ENCODE assay signal across 9 mouse cellular contexts in the genomic region with DNA sequence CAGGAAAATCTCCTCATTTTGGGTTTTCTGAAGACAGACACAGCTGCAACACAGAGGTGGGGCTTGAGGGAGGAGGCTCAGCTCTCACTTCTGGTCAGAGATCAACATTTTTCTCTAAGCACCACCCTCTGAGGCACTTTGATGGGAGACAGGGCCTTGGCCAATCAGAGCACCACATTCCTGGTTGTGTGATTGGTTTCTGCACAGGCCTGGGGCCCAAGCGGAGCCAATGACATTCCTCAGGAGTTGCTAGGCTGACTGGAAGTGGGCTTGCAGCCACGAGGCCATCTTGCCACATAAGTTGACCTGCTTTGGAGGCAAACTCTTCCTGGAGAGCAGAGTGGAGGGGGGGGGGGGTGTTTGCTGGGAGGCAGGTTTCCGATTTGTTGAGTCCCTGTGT. TPM values are rescaled to one million over a fixed set of nuclear protein-coding genes. Genes with fewer than 3 reads are reported as not detected.
A peak's percentile ranks its signal among the peaks of the same experiment; 100 is the strongest.
DNase-seq lines count a peak whose midpoint lies in the region; ATAC-seq and TF ChIP-seq lines count a peak whose summit lies in the region.
"Had no signal": no experiment of that assay in that cellular context is flagged by ENCODE, and none has a peak within 500 bp of the region (broad histone marks: within the 10 kb centered on the region; RNA-seq: fewer than 3 reads in every experiment).

No protein-coding gene starts in this region.

- no peaks in the 10 kb centered on the region for H3K36me3 ChIP-seq in heart, postnatal 0 days (replicated peaks; ENCODE audit: control insufficient read depth, insufficient read depth, low read length)
- H3K36me3 ChIP-seq: midbrain, embryonic 12.5 days had no signal

- no peak for TF ChIP-seq CTCF in heart, postnatal 0 days (IDR thresholded peaks at IDR 0.05; ENCODE audit: low read depth)

- H3K27me3 ChIP-seq in heart, postnatal 0 days (ENCODE audit: control insufficient read depth, insufficient read depth, low read length) = no peaks in the 10 kb centered on the region

- H3K4me3 ChIP-seq in heart, postnatal 0 days (ENCODE audit: low read depth, low read length) = no peak overlapping the region
- H3K4me3 ChIP-seq: midbrain, embryonic 12.5 days had no signal

- no peak for ATAC-seq in heart, postnatal 0 days (ENCODE audit: insufficient read depth, low read depth)
- ATAC-seq in megakaryocyte progenitor cell, adult 5-6 weeks (replicated peaks; ENCODE audit: poor library complexity) = no peak

- peaks cover 7% of the 10 kb centered on the region; the same call in 1 of the 2 replicates for H3K4me1 ChIP-seq in heart, postnatal 0 days (ENCODE audit: control insufficient read depth, insufficient read depth)

- H3K9me3 ChIP-seq in heart, postnatal 0 days (replicated peaks; ENCODE audit: control insufficient read depth, low read length) = no peaks in the 10 kb centered on the region
- H3K9me3 ChIP-seq: midbrain, embryonic 12.5 days had no signal

- no peak overlapping the region for H3K4me2 ChIP-seq in heart, postnatal 0 days (ENCODE audit: low read depth, low read length)
- H3K4me2 ChIP-seq: midbrain, embryonic 12.5 days had no signal

- peak; percentile 53 to 71 for DNase-seq in right cerebral cortex, postnatal 10 days (ENCODE audit: low spot score in 2 of 2)
- DNase-seq in right cerebral cortex, postnatal 36 days (ENCODE audit: low spot score in 2 of 2) = no peak
- peak; percentile 83 for DNase-seq in embryo, embryonic 10 days (ENCODE audit: low spot score)
- DNase-seq in heart, postnatal 0 days (ENCODE audit: low spot score) = peak; percentile 33
- peak; percentile 65 for DNase-seq in layer of hippocampus, adult 9-11 months
- peak; percentile 61 for DNase-seq in neural tube, embryonic 10.5 days (ENCODE audit: extremely low spot score, low spot score)
- no peak for DNase-seq in left cerebral cortex, adult 8-10 months (ENCODE audit: low spot score in 2 of 2)

- H3K9ac ChIP-seq in heart, postnatal 0 days (replicated peaks; ENCODE audit: low read depth, low read length) = no peak overlapping the region
- H3K9ac ChIP-seq: midbrain, embryonic 12.5 days had no signal

- no peak for TF ChIP-seq EP300 in heart, postnatal 0 days (IDR thresholded peaks at IDR 0.05; ENCODE audit: low read depth)

- WGBS in heart, postnatal 0 days = 47% methylated on average over 3 of the region's 3 CpGs

- H3K27ac ChIP-seq in heart, postnatal 0 days (ENCODE audit: low read depth) = no peak overlapping the region
- H3K27ac ChIP-seq: midbrain, embryonic 12.5 days had no signal

RNA-seq across cellular contexts. Expression of a gene that starts 4.7 kb away (rescaled TPM):
- 5.7 and 16.3 TPM in 2 replicates for total RNA-seq in heart, postnatal 0 days (2014; rRNA removed; ENCODE audit: low replicate concordance)
- 9.0 and 9.3 TPM in 2 replicates for polyA plus RNA-seq in heart, postnatal 0 days (2015; fragmentation: Nextera tagmentation; extraction: Ambion mirVana)
- 17.0 and 20.3 TPM in 2 replicates for total RNA-seq in megakaryocyte progenitor cell, adult 5-6 weeks (2015)
- 29.3 and 32.4 TPM in 2 replicates for total RNA-seq in megakaryocyte progenitor cell, adult 5-6 weeks (2017)
- 10 to 100 TPM; 13.4 to 17.7 (median 14.6) TPM for total RNA-seq in left cerebral cortex, adult 8-10 months (2022)

Comparison
In these comparisons a context has a peak if more than half of its experiments do, and no peak if none do; other contexts are left out.
1. DNase-seq: peak in right cerebral cortex, postnatal 10 days (2 of 2), embryo, embryonic 10 days (single experiment), heart, postnatal 0 days (single experiment), layer of hippocampus, adult 9-11 months (single experiment) and neural tube, embryonic 10.5 days (single experiment); none in right cerebral cortex, postnatal 36 days (0 of 2) and left cerebral cortex, adult 8-10 months (0 of 2).